Mouse (Mus musculus): Measurements from ENCODE around the gene Slc12a9. TPM values are rescaled to one million over a fixed set of nuclear protein-coding genes. Genes with fewer than 3 reads are reported as not detected.

Gene Slc12a9
- polyA plus RNA-seq, 1 experiment from 2014 or later = 22.9 TPM

GRCm38 (mm10) chr5:137305822-137306221, 27.6 kb downstream of the Slc12a9 start:
- ATAC-seq (ENCODE audit: low FRiP score, low read depth) = no peak
- H3K9me3 ChIP-seq = no peaks in the 10 kb centered on the region
- peak overlapping the region; percentile 67 for H3K4me2 ChIP-seq (replicated peaks)
- peak overlapping the region; percentile 94; the same call in 1 of the 2 replicates for H3K9ac ChIP-seq (replicated peaks)
- H3K36me3 ChIP-seq = peaks cover 65% of the 10 kb centered on the region
- H3K27ac ChIP-seq (replicated peaks) = no peak overlapping the region
- WGBS = 70% methylated on average over 3 of the region's 3 CpGs
- H3K4me1 ChIP-seq = peaks cover 28% of the 10 kb centered on the region
- no peaks in the 10 kb centered on the region for H3K27me3 ChIP-seq
- H3K4me3 ChIP-seq = peak overlapping the region; percentile 94

- Histone ChIP-seq H3K4me1 (peaks cover 28% of the 10 kb centered on the region), H3K4me3 (0 out of 2 replicates have a peak overlapping the region, but pooled peaks have one; percentile 6), H3K4me2 (replicated peaks) (peak overlapping the region; percentile 67), H3K36me3 (peaks cover 65% of the 10 kb centered on the region), H3K9ac (replicated peaks) (peak overlapping the region; percentile 11; the same call in 1 of the 2 replicates), H3K9me3 (no peaks in the 10 kb centered on the region), H3K27me3 (no peaks in the 10 kb centered on the region), H3K27ac (replicated peaks) (no peak overlapping the region)
- ATAC-seq (ENCODE audit: low FRiP score, low read depth) = no peak
- 86% methylated on average over 4 of the region's 4 CpGs for WGBS
These were observed 28.6 kb downstream of the Slc12a9 start for GRCm38 (mm10) chr5:137304816-137305215.

GRCm38 (mm10) chr5:137304165-137304564, 29.2 kb downstream of the Slc12a9 start:
- peak overlapping the region; percentile 43; the same call in 1 of the 2 replicates for H3K9ac ChIP-seq (replicated peaks)
- H3K36me3 ChIP-seq = peaks cover 65% of the 10 kb centered on the region
- H3K4me1 ChIP-seq = peaks cover 28% of the 10 kb centered on the region
- H3K27ac ChIP-seq (replicated peaks) = no peak overlapping the region
- no peak overlapping the region for H3K4me2 ChIP-seq (replicated peaks)
- H3K4me3 ChIP-seq = no peak overlapping the region
- ATAC-seq (ENCODE audit: low FRiP score, low read depth) = no peak
- WGBS = 90% methylated on average over 3 of the region's 3 CpGs
- H3K9me3 ChIP-seq = no peaks in the 10 kb centered on the region
- H3K27me3 ChIP-seq = no peaks in the 10 kb centered on the region

DNA sequence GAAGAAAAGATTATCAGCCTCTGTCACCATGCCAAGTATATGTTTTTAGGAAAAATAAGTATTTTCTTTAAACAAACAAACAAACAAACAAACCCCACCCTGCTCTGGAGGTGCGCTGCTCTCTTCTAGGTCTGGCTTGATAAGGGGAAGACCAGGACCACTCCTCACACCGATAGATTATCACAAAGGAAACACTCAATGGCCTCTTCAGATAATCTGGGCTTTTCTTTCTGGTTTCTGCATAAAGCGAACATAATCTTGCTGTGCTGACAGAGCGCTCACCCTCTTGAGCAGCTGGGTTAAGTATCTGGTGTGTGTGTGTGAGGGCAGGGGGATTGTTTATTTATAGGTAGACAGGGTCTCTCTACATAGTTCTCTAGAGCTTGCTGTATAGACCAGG, 29.8 kb downstream of the Slc12a9 start:
- Histone ChIP-seq H3K4me3 (no peak overlapping the region), H3K9me3 (no peaks in the 10 kb centered on the region), H3K36me3 (peaks cover 65% of the 10 kb centered on the region), H3K4me1 (peaks cover 28% of the 10 kb centered on the region), H3K27ac (replicated peaks) (no peak overlapping the region), H3K9ac (replicated peaks) (peak overlapping the region; percentile 43; the same call in 1 of the 2 replicates), H3K27me3 (no peaks in the 10 kb centered on the region), H3K4me2 (replicated peaks) (no peak overlapping the region)
- WGBS = 84% methylated on average over 4 of the region's 4 CpGs
- ATAC-seq (ENCODE audit: low FRiP score, low read depth) = no peak

DNA sequence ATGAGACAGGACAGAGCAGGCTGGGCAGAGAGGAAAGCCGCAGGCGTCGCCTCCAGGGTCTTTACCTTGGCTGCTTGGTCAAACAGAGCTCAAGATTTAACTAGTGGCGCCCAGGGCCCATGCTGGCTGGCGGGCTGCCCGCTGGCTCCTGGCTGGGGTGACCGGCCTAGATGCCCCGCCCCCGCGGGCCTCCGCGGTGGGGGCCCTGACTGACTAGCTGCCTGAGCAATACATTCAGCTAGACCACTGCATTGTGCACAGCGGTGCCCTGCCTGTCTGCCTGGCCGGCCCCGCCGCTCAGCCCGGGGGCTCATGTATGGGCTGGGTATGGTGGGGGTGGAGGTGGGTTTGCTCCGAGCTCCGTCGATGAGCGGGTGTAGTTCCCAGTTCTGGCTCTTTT, 32.1 kb downstream of the Slc12a9 start:
- H3K4me3 ChIP-seq = no peak overlapping the region
- no peaks in the 10 kb centered on the region for H3K27me3 ChIP-seq
- H3K9ac ChIP-seq (replicated peaks) = no peak overlapping the region
- peaks cover 86% of the 10 kb centered on the region for H3K36me3 ChIP-seq
- no peak overlapping the region for H3K27ac ChIP-seq (replicated peaks)
- ATAC-seq (ENCODE audit: low FRiP score, low read depth) = 0 out of 2 replicates have a peak, but pooled peaks have one; percentile 44
- WGBS = 81% methylated on average over 21 of the region's 21 CpGs
- no peak overlapping the region for H3K4me2 ChIP-seq (replicated peaks)
- H3K9me3 ChIP-seq = no peaks in the 10 kb centered on the region
- peaks cover 26% of the 10 kb centered on the region for H3K4me1 ChIP-seq

DNA sequence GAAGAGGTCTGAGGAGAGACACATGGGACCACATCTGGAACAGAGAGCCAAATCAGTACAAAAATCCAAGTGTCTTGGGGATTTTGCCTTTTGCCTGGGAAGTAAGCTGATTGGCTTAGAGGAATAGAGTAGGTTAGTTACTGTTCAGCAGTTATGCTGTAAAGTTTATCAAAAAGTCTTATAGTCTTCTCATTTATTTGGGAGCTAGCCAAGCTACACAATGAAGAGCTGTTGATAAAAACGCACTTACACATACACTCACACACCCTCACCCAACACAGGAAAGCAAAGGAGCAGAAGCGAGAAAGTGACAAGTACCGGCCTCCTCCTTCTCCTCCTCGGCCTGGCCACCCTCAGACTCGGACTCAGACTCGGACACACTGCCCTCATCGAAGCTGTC, 34.2 kb downstream of the Slc12a9 start:
- H3K27ac ChIP-seq (replicated peaks) = no peak overlapping the region
- no peak overlapping the region for H3K4me2 ChIP-seq (replicated peaks)
- H3K9ac ChIP-seq (replicated peaks) = no peak overlapping the region; the same call in 1 of the 2 replicates
- H3K9me3 ChIP-seq = no peaks in the 10 kb centered on the region
- no peak for ATAC-seq (ENCODE audit: low FRiP score, low read depth)
- H3K36me3 ChIP-seq = peaks cover 93% of the 10 kb centered on the region
- WGBS = 90% methylated on average over 7 of the region's 7 CpGs
- no peak overlapping the region for H3K4me3 ChIP-seq
- peaks cover 16% of the 10 kb centered on the region for H3K4me1 ChIP-seq
- H3K27me3 ChIP-seq = no peaks in the 10 kb centered on the region

GRCm38 (mm10) chr5:137297126-137297525, 36.3 kb downstream of the Slc12a9 start:
- ATAC-seq (ENCODE audit: low FRiP score, low read depth) = no peak
- H3K9ac ChIP-seq (replicated peaks) = no peak overlapping the region
- H3K4me3 ChIP-seq = no peak overlapping the region
- peaks cover 8% of the 10 kb centered on the region for H3K27me3 ChIP-seq
- no peaks in the 10 kb centered on the region for H3K9me3 ChIP-seq
- peaks cover 24% of the 10 kb centered on the region for H3K4me1 ChIP-seq
- WGBS = 94% methylated on average over 14 of the region's 14 CpGs
- H3K36me3 ChIP-seq = peaks cover 72% of the 10 kb centered on the region
- H3K27ac ChIP-seq (replicated peaks) = no peak overlapping the region
- H3K4me2 ChIP-seq (replicated peaks) = no peak overlapping the region

- H3K4me3 ChIP-seq = no peak overlapping the region
- H3K4me1 ChIP-seq = peaks cover 24% of the 10 kb centered on the region
- no peaks in the 10 kb centered on the region for H3K9me3 ChIP-seq
- no peak for ATAC-seq (ENCODE audit: low FRiP score, low read depth)
- peaks cover 22% of the 10 kb centered on the region for H3K27me3 ChIP-seq
- WGBS = 95% methylated on average over 15 of the region's 15 CpGs
- no peak overlapping the region for H3K9ac ChIP-seq (replicated peaks)
- peaks cover 58% of the 10 kb centered on the region for H3K36me3 ChIP-seq
- no peak overlapping the region for H3K27ac ChIP-seq (replicated peaks)
- no peak overlapping the region for H3K4me2 ChIP-seq (replicated peaks)
These were observed 37.7 kb downstream of the Slc12a9 start for GRCm38 (mm10) chr5:137295712-137296111.

DNA sequence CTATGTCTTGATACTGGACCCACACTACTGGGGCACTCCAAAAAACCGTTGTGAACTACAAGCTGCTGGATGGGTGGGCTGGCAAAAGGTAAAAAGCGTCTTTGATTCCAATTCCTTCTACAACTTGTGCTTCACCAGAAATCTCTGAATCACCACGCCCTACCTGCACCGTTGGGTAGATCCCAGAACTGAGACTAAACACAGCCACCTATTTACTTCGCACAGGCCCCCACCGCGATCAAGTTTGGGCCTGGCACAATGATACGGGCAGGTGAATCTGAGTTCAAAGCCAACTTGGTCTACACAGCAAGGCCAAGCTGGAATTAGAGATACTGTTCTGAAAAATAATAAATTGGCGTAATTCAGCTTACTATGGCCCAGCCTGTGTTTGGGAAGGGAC, 38.1 kb downstream of the Slc12a9 start:
- peak overlapping the region; percentile 77 for H3K9ac ChIP-seq (replicated peaks)
- H3K36me3 ChIP-seq = peaks cover 54% of the 10 kb centered on the region
- H3K4me3 ChIP-seq = peak overlapping the region; percentile 59
- H3K27me3 ChIP-seq = peaks cover 26% of the 10 kb centered on the region
- no peak for ATAC-seq (ENCODE audit: low FRiP score, low read depth)
- H3K27ac ChIP-seq (replicated peaks) = peak overlapping the region; percentile 86
- 81% methylated on average over 9 of the region's 9 CpGs for WGBS
- H3K4me1 ChIP-seq = peaks cover 24% of the 10 kb centered on the region
- H3K4me2 ChIP-seq (replicated peaks) = peak overlapping the region; percentile 100
- H3K9me3 ChIP-seq = no peaks in the 10 kb centered on the region

DNA sequence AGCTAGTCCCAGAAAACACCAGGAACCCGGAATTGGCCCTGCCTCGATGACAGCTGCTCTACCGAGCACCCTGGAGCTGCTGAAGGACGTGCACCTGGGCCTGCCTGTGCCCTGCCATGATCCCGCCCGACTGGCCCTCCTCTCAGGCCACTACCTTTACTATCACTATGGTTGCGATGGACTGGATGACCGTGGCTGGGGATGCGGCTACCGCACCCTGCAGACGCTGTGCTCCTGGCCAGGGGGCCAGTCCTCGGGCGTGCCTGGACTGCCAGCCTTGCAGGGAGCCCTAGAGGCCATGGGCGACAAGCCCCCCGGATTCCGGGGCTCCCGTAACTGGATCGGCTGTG, 38.7 kb downstream of the Slc12a9 start:
- 7% methylated on average over 18 of the region's 18 CpGs for WGBS
- peak overlapping the region; percentile 59 for H3K4me3 ChIP-seq
- no peaks in the 10 kb centered on the region for H3K9me3 ChIP-seq
- peak overlapping the region; percentile 100 for H3K4me2 ChIP-seq (replicated peaks)
- H3K36me3 ChIP-seq = peaks cover 48% of the 10 kb centered on the region
- ATAC-seq (ENCODE audit: low FRiP score, low read depth) = peak; percentile 74
- peaks cover 32% of the 10 kb centered on the region for H3K27me3 ChIP-seq
- H3K4me1 ChIP-seq = peaks cover 27% of the 10 kb centered on the region
- peak overlapping the region; percentile 86 for H3K27ac ChIP-seq (replicated peaks)
- H3K9ac ChIP-seq (replicated peaks) = peak overlapping the region; percentile 77

DNA sequence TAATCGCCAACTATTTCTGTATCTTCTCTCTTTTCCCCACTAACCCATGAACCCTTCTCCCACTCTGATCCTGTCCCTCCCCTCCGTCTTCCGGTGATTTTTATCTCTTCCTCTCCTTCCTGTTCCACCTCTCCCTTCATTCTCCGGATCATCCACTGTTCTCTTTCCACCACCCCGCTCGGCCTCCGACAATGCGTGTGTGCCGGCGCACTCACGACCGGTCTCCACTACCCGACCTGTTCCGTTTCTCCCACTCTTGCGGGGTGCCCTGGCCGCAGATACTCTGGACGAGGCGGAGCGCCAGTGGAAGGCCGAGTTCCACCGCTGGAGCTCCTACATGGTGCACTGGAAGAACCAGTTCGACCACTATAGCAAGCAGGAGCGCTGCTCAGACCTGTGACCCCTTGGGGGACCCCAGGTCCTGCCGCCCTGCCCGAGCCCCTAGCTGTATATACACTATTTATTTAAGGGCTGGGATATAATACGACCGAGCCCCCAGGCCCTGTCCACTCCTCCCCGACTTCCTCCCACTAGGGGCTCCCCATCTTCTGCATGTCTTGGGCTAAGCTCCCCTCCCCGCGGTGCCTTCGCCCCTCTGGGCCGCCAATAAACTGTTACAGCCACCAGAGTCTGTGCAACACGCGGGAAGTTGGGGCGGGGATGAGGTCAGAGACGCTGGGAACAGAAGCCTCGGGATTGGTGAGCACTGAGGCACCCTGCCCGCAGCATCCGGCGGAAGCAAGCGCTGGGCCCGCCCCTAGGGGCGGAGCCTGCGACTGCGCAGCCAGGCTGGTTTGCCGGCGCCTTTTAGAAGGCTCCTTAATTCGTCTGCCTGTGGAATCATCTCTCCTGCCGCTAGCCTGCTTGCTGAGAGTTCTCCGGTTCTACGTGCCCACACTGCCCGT, 39.3 kb downstream of the Slc12a9 start, which contains the start of gene Ufsp1:
Gene Ufsp1, plus strand, starts transcription at position 791 of the 905 bp plus-strand sequence.
- H3K4me3 ChIP-seq = peak within 1 kb of the TSS; percentile 59
- ATAC-seq (ENCODE audit: low FRiP score, low read depth) = peak; percentile 94
- peaks cover 32% of the 10 kb centered on the region for H3K4me1 ChIP-seq

GRCm38 (mm10) chr5:137293282-137293681, 40.1 kb downstream of the Slc12a9 start:
- H3K27me3 ChIP-seq = peaks cover 46% of the 10 kb centered on the region
- peaks cover 40% of the 10 kb centered on the region for H3K4me1 ChIP-seq
- WGBS = 0% methylated on average over 14 of the region's 15 CpGs
- H3K9me3 ChIP-seq = no peaks in the 10 kb centered on the region
- H3K4me3 ChIP-seq = peak overlapping the region; percentile 59
- H3K4me2 ChIP-seq (replicated peaks) = peak overlapping the region; percentile 100
- 0 out of 2 replicates have a peak, but pooled peaks have one; percentile 20 for ATAC-seq (ENCODE audit: low FRiP score, low read depth)
- H3K36me3 ChIP-seq = peaks cover 34% of the 10 kb centered on the region
- H3K27ac ChIP-seq (replicated peaks) = peak overlapping the region; percentile 86; the same call in 1 of the 2 replicates
- peak overlapping the region; percentile 87 for H3K9ac ChIP-seq (replicated peaks)

More for the DNA sequence above, 39.3 kb downstream of the Slc12a9 start, which contains the start of gene Ufsp1:
- WGBS = under 1% methylated on average over 52 of the region's 52 CpGs
- H3K27ac ChIP-seq (replicated peaks) = peak within 1 kb of the TSS; percentile 86
- H3K27me3 ChIP-seq = peaks cover 38% of the 10 kb centered on the region
- H3K9me3 ChIP-seq = no peaks in the 10 kb centered on the region
- peaks cover 42% of the 10 kb centered on the region for H3K36me3 ChIP-seq
- peak within 1 kb of the TSS; percentile 87 for H3K9ac ChIP-seq (replicated peaks)
- H3K4me2 ChIP-seq (replicated peaks) = peak within 1 kb of the TSS; percentile 100
